Mouse (Mus musculus): Measurements from ENCODE around the gene Col6a1. TPM values are rescaled to one million over a fixed set of nuclear protein-coding genes. Genes with fewer than 3 reads are reported as not detected.
A peak's percentile ranks its signal among the peaks of the same experiment; 100 is the strongest.

Gene Col6a1
- total RNA-seq, 2 experiments from 2014 or later, result 40.5 to 44.3 TPM

- no peak for DNase-seq (ENCODE audit: low spot score in 2 of 2)
- intact Hi-C loops (cut with DNase I), result no loop called here
Observed at GRCm38 (mm10) chr10:76727301-76727700, 1.3 kb upstream of the Col6a1 start.

- intact Hi-C loops (cut with DNase I), result no loop called here
Observed at GRCm38 (mm10) chr10:76726866-76727265, 898 bp upstream of the Col6a1 start.

GRCm38 (mm10) chr10:76725097-76725496 is 871 bp downstream of the Col6a1 start:
- no peak for DNase-seq (ENCODE audit: low spot score in 2 of 2)
- intact Hi-C loops (cut with DNase I), result no loop called here

More at GRCm38 (mm10) chr10:76726866-76727265, 898 bp upstream of the Col6a1 start:
- no peak for DNase-seq (ENCODE audit: low spot score in 2 of 2)

- intact Hi-C loops (cut with DNase I), result no loop called here
- DNase-seq (ENCODE audit: low spot score in 2 of 2), result no peak
Observed at GRCm38 (mm10) chr10:76724231-76724736, 1.7 kb downstream of the Col6a1 start.

- intact Hi-C loops (cut with DNase I), result no loop called here
Observed at GRCm38 (mm10) chr10:76722751-76723450, 3.1 kb downstream of the Col6a1 start.

GRCm38 (mm10) chr10:76721746-76722145 is 4.2 kb downstream of the Col6a1 start:
- intact Hi-C loops (cut with DNase I), result no loop called here
- DNase-seq (ENCODE audit: low spot score in 2 of 2), result no peak

More at GRCm38 (mm10) chr10:76722751-76723450, 3.1 kb downstream of the Col6a1 start:
- DNase-seq (ENCODE audit: low spot score in 2 of 2), result no peak

- intact Hi-C loops (cut with DNase I), result no loop called here
- no peak for DNase-seq (ENCODE audit: low spot score in 2 of 2)
Observed at GRCm38 (mm10) chr10:76721216-76721615, 4.8 kb downstream of the Col6a1 start.

- no peak for DNase-seq (ENCODE audit: low spot score in 2 of 2)
- intact Hi-C loops (cut with DNase I), result no loop called here
Observed at GRCm38 (mm10) chr10:76717631-76718030, 8.3 kb downstream of the Col6a1 start.

GRCm38 (mm10) chr10:76717026-76717425 is 8.9 kb downstream of the Col6a1 start:
- no peak for DNase-seq (ENCODE audit: low spot score in 2 of 2)
- intact Hi-C loops (cut with DNase I), result no loop called here

- peak; percentile 43 to 79 for DNase-seq (ENCODE audit: low spot score in 2 of 2)
Observed at GRCm38 (mm10) chr10:76714303-76714702, 11.7 kb downstream of the Col6a1 start.

GRCm38 (mm10) chr10:76712500-76712899 is 13.5 kb downstream of the Col6a1 start:
- intact Hi-C loops (cut with DNase I), result no loop called here
- no peak for DNase-seq (ENCODE audit: low spot score in 2 of 2)

More at GRCm38 (mm10) chr10:76714303-76714702, 11.7 kb downstream of the Col6a1 start:
- intact Hi-C loops (cut with DNase I), result no loop called here

GRCm38 (mm10) chr10:76711331-76711730 is 14.6 kb downstream of the Col6a1 start:
- no peak for DNase-seq (ENCODE audit: low spot score in 2 of 2)
- intact Hi-C loops (cut with DNase I), result no loop called here

GRCm38 (mm10) chr10:76708465-76708864 is 17.5 kb downstream of the Col6a1 start:
- DNase-seq (ENCODE audit: low spot score in 2 of 2), result no peak
- intact Hi-C loops (cut with DNase I), result no loop called here

- intact Hi-C loops (cut with DNase I), result no loop called here
- DNase-seq (ENCODE audit: low spot score in 2 of 2), result no peak
Observed at GRCm38 (mm10) chr10:76707584-76707983, 18.4 kb downstream of the Col6a1 start.

- DNase-seq (ENCODE audit: low spot score in 2 of 2), result no peak
- intact Hi-C loops (cut with DNase I), result no loop called here
Observed at GRCm38 (mm10) chr10:76707001-76707400, 19.0 kb downstream of the Col6a1 start.

GRCm38 (mm10) chr10:76704358-76704757 is 21.6 kb downstream of the Col6a1 start:
- DNase-seq (ENCODE audit: low spot score in 2 of 2), result no peak
- intact Hi-C loops (cut with DNase I), result no loop called here

- no peak for DNase-seq (ENCODE audit: low spot score in 2 of 2)
- intact Hi-C loops (cut with DNase I), result no loop called here
Observed at GRCm38 (mm10) chr10:76701446-76701845, 24.5 kb downstream of the Col6a1 start.

- DNase-seq (ENCODE audit: low spot score in 2 of 2), result no peak
- intact Hi-C loops (cut with DNase I), result no loop called here
Observed at GRCm38 (mm10) chr10:76699816-76700215, 26.2 kb downstream of the Col6a1 start.

GRCm38 (mm10) chr10:76695283-76695885 is 30.6 kb downstream of the Col6a1 start:
- intact Hi-C loops (cut with DNase I), result no loop called here
- no peak for DNase-seq (ENCODE audit: low spot score in 2 of 2)

GRCm38 (mm10) chr10:76694765-76695164 is 31.2 kb downstream of the Col6a1 start:
- intact Hi-C loops (cut with DNase I), result no loop called here
- DNase-seq (ENCODE audit: low spot score in 2 of 2), result no peak

GRCm38 (mm10) chr10:76693446-76693845 is 32.5 kb downstream of the Col6a1 start:
- intact Hi-C loops (cut with DNase I), result no loop called here

More at GRCm38 (mm10) chr10:76693446-76693845, 32.5 kb downstream of the Col6a1 start:
- no peak for DNase-seq (ENCODE audit: low spot score in 2 of 2)
